Mouse (Mus musculus) myocyte (in vitro differentiated cells): ENCODE data around the gene Sidt2. TPM values are rescaled to one million over a fixed set of nuclear protein-coding genes. Genes with fewer than 3 reads are reported as not detected.

Experiments
- H3K27me3 ChIP-seq: one replicate; pipeline ENCODE4 v1.6.1; 2011; ENCODE audit not compliant: control insufficient read depth, insufficient read depth, insufficient read length
- H3K36me3 ChIP-seq: one replicate; pipeline ENCODE4 v1.6.1; 2011; ENCODE audit not compliant: control insufficient read depth, insufficient read depth
- H3K4me2 ChIP-seq: one replicate; pipeline ENCODE4 v1.6.1; 2011; ENCODE audit warnings: low read depth, control low read depth
- H3K4me3 ChIP-seq: one replicate; pipeline ENCODE4 v1.5.1; 2011; ENCODE audit warnings: mild to moderate bottlenecking, control low read depth, moderate library complexity
- H3K79me2 ChIP-seq: one replicate; pipeline ENCODE4 v1.6.1; 2011; ENCODE audit not compliant: control insufficient read depth, insufficient read depth
- H3ac ChIP-seq: one replicate; pipeline ENCODE4 v1.6.1; 2011; ENCODE audit not compliant: control insufficient read depth, insufficient read length
- CEBPB ChIP-seq: IDR thresholded peaks from 2 replicates; pipeline ENCODE4 v1.6.1; 2011; ENCODE audit warnings: mild to moderate bottlenecking, moderate library complexity; ENCODE audit not compliant: poor library complexity, insufficient read depth, severe bottlenecking
- E2F4 ChIP-seq: IDR thresholded peaks from one replicate; pipeline ENCODE4 v1.6.1; 2011; ENCODE audit warnings: mild to moderate bottlenecking, control low read depth, moderate library complexity; ENCODE audit not compliant: insufficient read depth
- MAX ChIP-seq: IDR thresholded peaks from one replicate; pipeline ENCODE4 v1.6.1; 2011; ENCODE audit warnings: low read depth, mild to moderate bottlenecking, control low read depth
- MYOD1 ChIP-seq, 3 experiments: IDR thresholded peaks; one replicate each; pipeline ENCODE4 v1.6.1; 2011; ENCODE audit warnings: control low read depth in 2 of 3, low read depth in 2 of 3, mild to moderate bottlenecking in 2 of 3, moderate library complexity in 1 of 3; ENCODE audit not compliant: insufficient read length in 2 of 3, control insufficient read depth in 1 of 3
- MYOG ChIP-seq, 3 experiments: IDR thresholded peaks; one replicate each; pipeline ENCODE4 v1.6.1; 2011; ENCODE audit warnings: control low read depth in 2 of 3, low read depth in 2 of 3, mild to moderate bottlenecking in 2 of 3; ENCODE audit not compliant: insufficient read length in 2 of 3, control insufficient read depth in 1 of 3, insufficient read depth in 1 of 3
- POLR2A ChIP-seq: IDR thresholded peaks from one replicate; pipeline ENCODE4 v1.6.1; 2011; ENCODE audit warnings: low read depth, mild to moderate bottlenecking, control low read depth, moderate library complexity; ENCODE audit not compliant: insufficient read length
- POLR2AphosphoS2 ChIP-seq: IDR thresholded peaks from one replicate; pipeline ENCODE4 v1.6.1; 2011; ENCODE audit warnings: low read depth, control low read depth; ENCODE audit not compliant: insufficient read length
- REST ChIP-seq: IDR thresholded peaks from one replicate; pipeline ENCODE4 v1.6.1; 2011; ENCODE audit warnings: mild to moderate bottlenecking, control low read depth, moderate library complexity; ENCODE audit not compliant: insufficient read depth, insufficient read length
- SRF ChIP-seq: IDR thresholded peaks from one replicate; pipeline ENCODE4 v1.6.1; 2011; ENCODE audit warnings: low read depth; ENCODE audit not compliant: control insufficient read depth, insufficient read length
- TCF12 ChIP-seq: IDR thresholded peaks from one replicate; pipeline ENCODE4 v1.6.1; 2011; ENCODE audit warnings: mild to moderate bottlenecking, control low read depth; ENCODE audit not compliant: poor library complexity, insufficient read depth, severe bottlenecking
- TCF3 ChIP-seq: IDR thresholded peaks from one replicate; pipeline ENCODE4 v1.6.1; 2011; ENCODE audit warnings: low read depth, control low read depth; ENCODE audit not compliant: insufficient read length
- USF1 ChIP-seq: IDR thresholded peaks from one replicate; pipeline ENCODE4 v1.6.1; 2011; ENCODE audit warnings: low read depth, mild to moderate bottlenecking, control low read depth, moderate library complexity
- polyA plus RNA-seq: library from polyadenylated mRNA; unstranded; fragments of >200 nt; fragmentation: generic; extraction: Trizol; gene quantifications from one replicate; pipeline ENCODE4 v1.2.1, GENCODE M21; 2012; ENCODE audit warnings: missing spikeins

The Sidt2 gene
- polyA plus RNA-seq, 1 experiment = 59.9 TPM

- peaks cover 13% of the 10 kb centered on the region for H3K36me3 ChIP-seq
Observed at GRCm38 (mm10) chr9:45907078-45907428, 48.0 kb downstream of the Sidt2 start.

GRCm38 (mm10) chr9:45906355-45907077 is 48.5 kb downstream of the Sidt2 start, which contains the start of the genes Pcsk7 and Rnf214:
Gene Pcsk7, plus strand, starts transcription at chr9:45906497.
Gene Rnf214, minus strand, starts transcription at chr9:45906911.
- Histone ChIP-seq H3ac (peak within 1 kb of the TSS; percentile 98), H3K4me3 (peak within 1 kb of the TSS; percentile 94), H3K27me3 (no peaks in the 10 kb centered on the region), H3K4me2 (peak within 1 kb of the TSS; percentile 98), H3K79me2 (peaks cover 25% of the 10 kb centered on the region), H3K36me3 (peaks cover 11% of the 10 kb centered on the region)
- no peak for TF ChIP-seq MAX
- no peak for TF ChIP-seq CEBPB
- no peak for TF ChIP-seq SRF
- TF ChIP-seq MYOD1 (IDR thresholded peaks at IDR 0.05; ENCODE audit: control insufficient read depth in 1 of 3, insufficient read length in 2 of 3, low read depth in 2 of 3) = peak in 1 of 3 experiments; percentile 56
- TF ChIP-seq REST = no peak
- TF ChIP-seq E2F4 = no peak
- TF ChIP-seq TCF12 = no peak
- TF ChIP-seq POLR2AphosphoS2 = peak; percentile 79
- TF ChIP-seq USF1 = no peak
- TF ChIP-seq TCF3 = no peak
- peak; percentile 87 for TF ChIP-seq POLR2A
- no peak for TF ChIP-seq MYOG (IDR thresholded peaks at IDR 0.05; ENCODE audit: control insufficient read depth in 1 of 3, insufficient read depth in 1 of 3, insufficient read length in 2 of 3, low read depth in 2 of 3)

More at GRCm38 (mm10) chr9:45907078-45907428, 48.0 kb downstream of the Sidt2 start:
- Histone ChIP-seq H3K79me2 (peaks cover 25% of the 10 kb centered on the region), H3K27me3 (no peaks in the 10 kb centered on the region), H3K4me2 (peak overlapping the region; percentile 78), H3ac (peak overlapping the region; percentile 98), H3K4me3 (peak overlapping the region; percentile 94)
- TF ChIP-seq MAX = no peak
- no peak for TF ChIP-seq MYOD1 (IDR thresholded peaks at IDR 0.05; ENCODE audit: control insufficient read depth in 1 of 3, insufficient read length in 2 of 3, low read depth in 2 of 3)
- no peak for TF ChIP-seq USF1
- TF ChIP-seq TCF12 = no peak
- no peak for TF ChIP-seq TCF3
- no peak for TF ChIP-seq POLR2A
- no peak for TF ChIP-seq POLR2AphosphoS2
- no peak for TF ChIP-seq REST
- no peak for TF ChIP-seq E2F4
- TF ChIP-seq SRF = no peak
- no peak for TF ChIP-seq MYOG (IDR thresholded peaks at IDR 0.05; ENCODE audit: control insufficient read depth in 1 of 3, insufficient read depth in 1 of 3, insufficient read length in 2 of 3, low read depth in 2 of 3)
- no peak for TF ChIP-seq CEBPB

GRCm38 (mm10) chr9:45905811-45906237 is 49.2 kb downstream of the Sidt2 start:
- Histone ChIP-seq H3K79me2 (peaks cover 25% of the 10 kb centered on the region), H3K36me3 (peaks cover 4% of the 10 kb centered on the region), H3ac (peak overlapping the region; percentile 98), H3K4me2 (peak overlapping the region; percentile 98), H3K27me3 (no peaks in the 10 kb centered on the region), H3K4me3 (peak overlapping the region; percentile 94)
- TF ChIP-seq E2F4 (no peak), POLR2AphosphoS2 (peak; percentile 23)

GRCm38 (mm10) chr9:45905196-45905595 is 49.9 kb downstream of the Sidt2 start:
- Histone ChIP-seq H3K79me2 (peaks cover 25% of the 10 kb centered on the region), H3ac (peak overlapping the region; percentile 98), H3K27me3 (no peaks in the 10 kb centered on the region), H3K4me3 (peak overlapping the region; percentile 94), H3K36me3 (peaks cover 4% of the 10 kb centered on the region), H3K4me2 (peak overlapping the region; percentile 98)
- TF ChIP-seq CEBPB (no peak), E2F4 (no peak), TCF12 (no peak), SRF (no peak), MYOG (IDR thresholded peaks at IDR 0.05; ENCODE audit: control insufficient read depth in 1 of 3, insufficient read depth in 1 of 3, insufficient read length in 2 of 3, low read depth in 2 of 3) (no peak), TCF3 (no peak), MAX (no peak), USF1 (no peak), REST (no peak), MYOD1 (IDR thresholded peaks at IDR 0.05; ENCODE audit: control insufficient read depth in 1 of 3, insufficient read length in 2 of 3, low read depth in 2 of 3) (no peak), POLR2AphosphoS2 (no peak), POLR2A (no peak)

GRCm38 (mm10) chr9:45893681-45894080 is 61.4 kb downstream of the Sidt2 start:
- Histone ChIP-seq H3K36me3 (peaks cover 47% of the 10 kb centered on the region), H3K79me2 (no peaks in the 10 kb centered on the region), H3ac (no peak overlapping the region), H3K4me3 (no peak overlapping the region), H3K4me2 (no peak overlapping the region), H3K27me3 (no peaks in the 10 kb centered on the region)
- TF ChIP-seq MYOD1 (IDR thresholded peaks at IDR 0.05; ENCODE audit: control insufficient read depth in 1 of 3, insufficient read length in 2 of 3, low read depth in 2 of 3) (no peak), CEBPB (no peak), E2F4 (no peak), MYOG (IDR thresholded peaks at IDR 0.05; ENCODE audit: control insufficient read depth in 1 of 3, insufficient read depth in 1 of 3, insufficient read length in 2 of 3, low read depth in 2 of 3) (no peak), REST (no peak), SRF (no peak), USF1 (no peak), POLR2AphosphoS2 (no peak), TCF3 (no peak), TCF12 (no peak), POLR2A (no peak), MAX (no peak)

Other genes starting within 250 kb of the Sidt2 start
- 7.7 TPM for gene Cep164, start 126.6 kb downstream of the Sidt2 start, polyA plus RNA-seq
- gene Bace1, start 116.7 kb downstream of the Sidt2 start, polyA plus RNA-seq = 14.5 TPM
- gene Pcsk7, start 48.8 kb downstream of the Sidt2 start, polyA plus RNA-seq = 17.2 TPM
- gene Rnf214, start 48.3 kb downstream of the Sidt2 start, polyA plus RNA-seq = 14.6 TPM
- gene Tagln, start 19.2 kb downstream of the Sidt2 start, polyA plus RNA-seq = 142 TPM
- gene Pafah1b2, start 57.4 kb upstream of the Sidt2 start, polyA plus RNA-seq = 86.8 TPM
- 29.4 TPM for gene Sik3, start 57.6 kb upstream of the Sidt2 start, polyA plus RNA-seq